ENCODE assay signal across 7 mouse cellular contexts in genomic region chr15:80235535-80235934, GRCm38 (mm10). TPM values are rescaled to one million over a fixed set of nuclear protein-coding genes. Genes with fewer than 3 reads are reported as not detected.
DNase-seq lines count a peak whose midpoint lies in the region; ATAC-seq and TF ChIP-seq lines count a peak whose summit lies in the region.

TSS of gene AC140267.1 (plus strand) at chr15:80235835.

- H3K4me2 ChIP-seq in lung, embryonic 14.5 days, result peak within 1 kb of the TSS; percentile 86
- H3K4me2 ChIP-seq in forebrain, embryonic 13.5 days, result peak within 1 kb of the TSS; percentile 75
- H3K4me2 ChIP-seq in intestine, postnatal 0 days (replicated peaks; ENCODE audit: low read depth), result peak within 1 kb of the TSS; percentile 73
- H3K4me2 ChIP-seq in neural tube, embryonic 14.5 days (ENCODE audit: low read depth, low read length), result peak within 1 kb of the TSS; percentile 81

- H3K4me1 ChIP-seq in lung, embryonic 14.5 days (ENCODE audit: insufficient read depth), result 0 out of 2 replicates have a peak, but pooled peaks cover 3% of the 10 kb centered on the region
- H3K4me1 ChIP-seq in forebrain, embryonic 13.5 days, result peaks cover 14% of the 10 kb centered on the region
- H3K4me1 ChIP-seq in intestine, postnatal 0 days (replicated peaks; ENCODE audit: control insufficient read depth, insufficient read depth, low read length), result no peaks in the 10 kb centered on the region; the same call in 1 of the 2 replicates
- peaks cover 6% of the 10 kb centered on the region; the same call in 1 of the 2 replicates for H3K4me1 ChIP-seq in neural tube, embryonic 14.5 days (ENCODE audit: control insufficient read depth, insufficient read depth, low read length)

- H3K4me3 ChIP-seq in lung, embryonic 14.5 days (ENCODE audit: low read depth, low read length), result peak within 1 kb of the TSS; percentile 93
- peak within 1 kb of the TSS; percentile 93 for H3K4me3 ChIP-seq in forebrain, embryonic 13.5 days
- peak within 1 kb of the TSS; percentile 78 for H3K4me3 ChIP-seq in intestine, postnatal 0 days (ENCODE audit: low read depth, low read length)
- peak within 1 kb of the TSS; percentile 85 for H3K4me3 ChIP-seq in neural tube, embryonic 14.5 days (ENCODE audit: low read depth, low read length)

- no peaks in the 10 kb centered on the region for H3K9me3 ChIP-seq in lung, embryonic 14.5 days (ENCODE audit: low read depth, low read length)
- H3K9me3 ChIP-seq in forebrain, embryonic 13.5 days (replicated peaks), result no peaks in the 10 kb centered on the region
- H3K9me3 ChIP-seq in intestine, postnatal 0 days (ENCODE audit: control insufficient read depth), result no peaks in the 10 kb centered on the region
- H3K9me3 ChIP-seq in neural tube, embryonic 14.5 days (ENCODE audit: control insufficient read depth, low read length), result no peaks in the 10 kb centered on the region

- no peak within 1 kb of the TSS for H3K27ac ChIP-seq in lung, embryonic 14.5 days (ENCODE audit: low read depth)
- no peak within 1 kb of the TSS for H3K27ac ChIP-seq in forebrain, embryonic 13.5 days
- H3K27ac ChIP-seq in intestine, postnatal 0 days (ENCODE audit: low read depth, low read length), result peak within 1 kb of the TSS; percentile 85; the same call in 1 of the 2 replicates
- no peak within 1 kb of the TSS for H3K27ac ChIP-seq in neural tube, embryonic 14.5 days (ENCODE audit: low read depth, low read length)

- no peak for DNase-seq in lung, embryonic 14.5 days
- DNase-seq in lung, postnatal 36 days, result no peak
- no peak for DNase-seq in spleen, adult 18-20 months

- H3K27me3 ChIP-seq in lung, embryonic 14.5 days (ENCODE audit: insufficient read depth, low read length), result no peaks in the 10 kb centered on the region
- no peaks in the 10 kb centered on the region for H3K27me3 ChIP-seq in forebrain, embryonic 13.5 days
- H3K27me3 ChIP-seq in intestine, postnatal 0 days (replicated peaks; ENCODE audit: control insufficient read depth, insufficient read depth, low read length), result no peaks in the 10 kb centered on the region
- no peaks in the 10 kb centered on the region for H3K27me3 ChIP-seq in neural tube, embryonic 14.5 days (ENCODE audit: control insufficient read depth, insufficient read depth, low read length)

- TF ChIP-seq CTCF in lung, embryonic 14.5 days (IDR thresholded peaks at IDR 0.05; ENCODE audit: low read depth), result no peak
- no peak for TF ChIP-seq CTCF in intestine, postnatal 0 days (IDR thresholded peaks at IDR 0.05; ENCODE audit: low read depth)

- H3K36me3 ChIP-seq in lung, embryonic 14.5 days (ENCODE audit: insufficient read depth), result peaks cover 38% of the 10 kb centered on the region
- H3K36me3 ChIP-seq in forebrain, embryonic 13.5 days (ENCODE audit: poor library complexity, severe bottlenecking), result peaks cover 43% of the 10 kb centered on the region
- peaks cover 41% of the 10 kb centered on the region for H3K36me3 ChIP-seq in intestine, postnatal 0 days (ENCODE audit: control insufficient read depth, insufficient read depth)
- H3K36me3 ChIP-seq in neural tube, embryonic 14.5 days (ENCODE audit: control insufficient read depth, insufficient read depth, low read length), result peaks cover 29% of the 10 kb centered on the region; the same call in 1 of the 2 replicates

- ATAC-seq in lung, embryonic 14.5 days (ENCODE audit: insufficient read depth), result no peak
- ATAC-seq in forebrain, embryonic 13.5 days, result no peak
- ATAC-seq in intestine, postnatal 0 days, result no peak
- ATAC-seq in neural tube, embryonic 14.5 days (ENCODE audit: low read depth), result no peak
- no peak for ATAC-seq in granulocyte monocyte progenitor cell, adult 5-6 weeks (replicated peaks; ENCODE audit: poor library complexity, severe bottlenecking)

- H3K9ac ChIP-seq in lung, embryonic 14.5 days, result peak within 1 kb of the TSS; percentile 87
- peak within 1 kb of the TSS; percentile 89 for H3K9ac ChIP-seq in forebrain, embryonic 13.5 days
- peak within 1 kb of the TSS; percentile 77; the same call in 1 of the 2 replicates for H3K9ac ChIP-seq in intestine, postnatal 0 days (ENCODE audit: low read depth, low read length)
- H3K9ac ChIP-seq in neural tube, embryonic 14.5 days (replicated peaks; ENCODE audit: low read depth, low read length), result no peak within 1 kb of the TSS

- WGBS in lung, embryonic 14.5 days, result 94% methylated on average over 9 of the region's 9 CpGs
- 95% methylated on average over 9 of the region's 9 CpGs for WGBS in forebrain, embryonic 13.5 days
- 92% methylated on average over 9 of the region's 9 CpGs for WGBS in intestine, postnatal 0 days
- WGBS in neural tube, embryonic 14.5 days, result 97% methylated on average over 9 of the region's 9 CpGs

RNA-seq across cellular contexts. Expression of gene AC140267.1, which starts in this region (rescaled TPM):
- not detected in 2 replicates for polyA plus RNA-seq in lung, embryonic 14.5 days (2014; fragmentation: Nextera tagmentation; extraction: Ambion mirVana)
- 2.7 TPM in 1 of 2 replicates, not detected in the other for polyA plus RNA-seq in forebrain, embryonic 13.5 days (2015; fragmentation: Nextera tagmentation; extraction: Ambion mirVana)
- not detected in 2 replicates for polyA plus RNA-seq in intestine, postnatal 0 days (2015; fragmentation: Nextera tagmentation; extraction: Ambion mirVana)
- not detected in 2 replicates for polyA plus RNA-seq in neural tube, embryonic 14.5 days (2014; fragmentation: Nextera tagmentation; extraction: Ambion mirVana)
- 39.4 TPM in 1 of 2 replicates, not detected in the other for total RNA-seq in granulocyte monocyte progenitor cell, adult 5-6 weeks (2014; fragmentation: Nextera tagmentation)
- total RNA-seq in granulocyte monocyte progenitor cell, adult 5-6 weeks (2017), result not detected in 2 replicates
